Mouse (Mus musculus) testis, postnatal 14 days (tissue): Measurements from ENCODE around the gene Pds5a.
"Not testable (repeated sequence)": the region's sequence is repeated elsewhere in the genome, so short reads cannot be mapped to it uniquely, and the experiment has no call there.

ENCODE experiments used
- DNase-seq: peaks from one replicate; pipeline ENCODE4 v3.0.0; 2021; ENCODE audit warnings: low spot score

The Pds5a gene

GRCm38 (mm10) chr5:65697836-65698758 is at the start of gene Pds5a:
TSS of gene Pds5a (minus strand) at chr5:65698273.
- DNase-seq = peak; percentile 87

DNA sequence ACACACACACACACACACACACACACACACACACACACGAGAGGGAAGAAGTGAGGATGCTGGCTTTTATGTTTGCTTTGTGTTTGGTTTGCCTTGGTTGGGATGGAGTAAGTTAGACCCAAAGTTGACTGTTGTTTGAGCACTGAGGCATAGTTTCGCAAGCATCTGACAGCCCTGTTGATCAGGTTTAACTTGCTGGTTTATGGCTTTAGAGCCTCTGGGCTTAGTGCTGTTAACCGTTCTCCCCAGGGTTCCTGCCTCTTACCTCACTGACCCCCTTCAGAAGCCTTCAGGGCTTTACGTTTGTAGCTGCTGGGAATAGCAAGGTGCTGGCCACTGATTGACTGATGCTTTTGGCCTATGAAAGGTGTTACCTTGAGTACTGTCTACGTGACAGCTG is 48.8 kb upstream of the Pds5a start:
- DNase-seq = no peak

- no peak for DNase-seq
Measured at GRCm38 (mm10) chr5:65739366-65739765, 41.3 kb upstream of the Pds5a start.

DNA sequence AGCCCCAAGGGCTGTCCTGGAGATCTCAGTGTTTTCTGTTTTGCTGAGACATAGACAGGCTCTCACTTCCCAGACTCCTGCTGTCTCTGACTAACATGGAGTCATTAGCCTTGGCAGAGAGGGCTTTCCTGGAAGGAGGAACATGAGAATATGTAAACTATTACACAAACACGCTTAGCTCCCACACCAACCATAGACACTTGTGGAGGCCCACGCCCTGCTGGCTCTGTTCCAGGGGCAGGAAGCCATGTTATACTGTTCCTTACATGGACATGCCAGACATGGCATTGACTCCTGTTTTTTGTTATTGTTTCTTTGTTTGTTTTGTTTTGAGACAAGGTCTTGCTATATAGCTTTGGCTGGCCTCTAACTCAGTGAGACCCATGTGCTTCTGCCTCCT is 37.5 kb upstream of the Pds5a start:
- DNase-seq = no peak

GRCm38 (mm10) chr5:65731173-65732007 is 33.3 kb upstream of the Pds5a start:
- DNase-seq = no peak

DNA sequence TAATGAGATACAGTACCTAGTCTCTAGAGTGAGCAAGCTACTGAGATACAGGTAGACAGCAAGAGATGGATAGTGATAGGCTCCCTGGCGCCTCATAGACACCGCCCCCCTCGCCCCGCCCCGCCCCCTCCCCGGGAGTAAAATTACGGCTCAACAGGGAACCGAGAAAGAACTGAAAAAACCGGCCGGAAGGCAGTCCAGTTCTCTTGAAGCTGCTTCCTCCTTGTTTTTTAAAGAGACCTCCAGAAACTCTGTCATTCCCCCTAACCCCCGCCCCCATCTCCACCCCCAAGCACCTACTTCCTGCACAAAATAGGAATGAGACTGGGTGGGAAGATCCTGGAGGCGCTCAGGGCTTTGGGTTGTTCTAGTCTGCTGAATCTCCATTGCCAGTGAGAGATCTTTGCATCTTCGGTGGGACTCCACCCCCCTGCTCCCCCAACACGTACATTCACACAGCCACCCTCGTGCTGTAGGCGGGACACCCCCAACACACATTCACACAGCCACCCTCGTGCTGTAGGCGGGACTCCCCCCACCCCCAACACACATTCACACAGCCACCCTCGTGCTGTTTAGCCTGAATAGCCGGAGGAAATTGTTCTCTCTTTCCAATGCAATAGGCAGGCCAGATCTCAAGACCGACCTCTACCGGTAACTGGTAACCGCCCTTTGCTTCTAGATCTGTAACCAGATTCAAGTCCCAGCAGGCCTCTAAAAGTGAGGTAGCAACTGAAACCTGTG is 26.4 kb upstream of the Pds5a start:
- DNase-seq = peak; percentile 57

DNA sequence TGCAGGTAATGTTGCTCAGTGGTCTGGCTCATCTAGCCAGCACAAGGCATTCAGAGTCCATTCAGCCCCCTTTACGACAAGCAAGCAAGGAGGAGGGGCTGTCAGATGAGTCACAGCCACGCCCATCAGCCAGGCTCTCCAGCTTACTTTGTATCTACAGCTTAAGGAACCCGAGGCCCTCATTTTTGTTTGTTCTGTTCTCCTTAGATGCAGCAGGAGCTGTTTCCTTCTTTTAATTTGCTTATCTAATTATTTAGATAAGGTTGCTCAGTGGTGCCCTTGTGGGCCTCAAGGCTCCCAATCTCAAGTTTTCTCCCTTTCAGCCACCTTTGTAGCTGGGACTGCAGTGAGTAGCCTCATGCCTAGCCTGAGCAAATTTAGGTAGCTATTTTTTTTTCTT is 20.3 kb upstream of the Pds5a start:
- peak; percentile 71 for DNase-seq

GRCm38 (mm10) chr5:65717903-65718211 is 19.8 kb upstream of the Pds5a start:
- not testable (repeated sequence) for DNase-seq

- DNase-seq = no peak
Measured at GRCm38 (mm10) chr5:65717063-65717902, 19.2 kb upstream of the Pds5a start.

DNA sequence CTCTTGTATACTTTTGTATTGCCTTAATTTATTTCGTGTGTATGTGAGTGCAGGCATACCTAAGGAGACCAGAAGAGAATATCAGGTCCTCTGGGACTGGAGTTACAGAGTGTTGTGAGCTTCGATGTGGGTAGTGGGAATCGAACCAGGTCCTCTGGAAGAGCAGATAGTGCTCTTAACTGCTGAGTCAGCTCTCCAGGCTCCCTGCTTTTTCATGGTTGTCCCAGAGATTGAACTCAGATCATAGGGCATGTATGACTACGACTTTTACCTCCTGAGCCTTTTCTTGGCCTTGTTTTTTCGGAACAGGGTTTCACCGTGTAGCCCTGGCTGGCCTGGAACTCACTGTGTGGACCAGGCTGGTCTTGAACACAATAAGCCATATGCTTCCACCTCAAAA is 17.0 kb upstream of the Pds5a start:
- DNase-seq = no peak

- DNase-seq = no peak
Measured at GRCm38 (mm10) chr5:65711463-65711862, 13.4 kb upstream of the Pds5a start.

- no peak for DNase-seq
Measured at GRCm38 (mm10) chr5:65710267-65710666, 12.2 kb upstream of the Pds5a start.

GRCm38 (mm10) chr5:65706979-65707378 is 8.9 kb upstream of the Pds5a start:
- no peak for DNase-seq

DNA sequence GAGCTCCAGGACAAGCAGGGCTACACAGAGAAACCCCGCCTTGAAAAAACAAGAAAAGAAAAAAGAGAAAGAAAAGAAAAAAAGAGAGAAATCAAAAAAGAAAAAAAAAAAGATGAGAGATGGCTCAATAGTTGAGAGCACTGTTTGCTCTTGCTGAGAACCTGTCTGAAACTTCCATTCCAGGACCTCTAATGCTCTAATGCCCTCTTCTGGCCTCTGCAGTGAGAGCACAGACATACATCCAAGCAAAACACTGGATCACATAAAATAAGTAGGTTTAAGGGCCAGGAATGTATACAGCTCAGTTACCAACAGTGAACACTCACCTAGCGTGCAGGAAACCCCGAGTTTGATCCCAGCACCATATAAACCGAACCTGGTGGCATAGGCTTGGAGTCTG is 8.1 kb upstream of the Pds5a start:
- DNase-seq = no peak

DNA sequence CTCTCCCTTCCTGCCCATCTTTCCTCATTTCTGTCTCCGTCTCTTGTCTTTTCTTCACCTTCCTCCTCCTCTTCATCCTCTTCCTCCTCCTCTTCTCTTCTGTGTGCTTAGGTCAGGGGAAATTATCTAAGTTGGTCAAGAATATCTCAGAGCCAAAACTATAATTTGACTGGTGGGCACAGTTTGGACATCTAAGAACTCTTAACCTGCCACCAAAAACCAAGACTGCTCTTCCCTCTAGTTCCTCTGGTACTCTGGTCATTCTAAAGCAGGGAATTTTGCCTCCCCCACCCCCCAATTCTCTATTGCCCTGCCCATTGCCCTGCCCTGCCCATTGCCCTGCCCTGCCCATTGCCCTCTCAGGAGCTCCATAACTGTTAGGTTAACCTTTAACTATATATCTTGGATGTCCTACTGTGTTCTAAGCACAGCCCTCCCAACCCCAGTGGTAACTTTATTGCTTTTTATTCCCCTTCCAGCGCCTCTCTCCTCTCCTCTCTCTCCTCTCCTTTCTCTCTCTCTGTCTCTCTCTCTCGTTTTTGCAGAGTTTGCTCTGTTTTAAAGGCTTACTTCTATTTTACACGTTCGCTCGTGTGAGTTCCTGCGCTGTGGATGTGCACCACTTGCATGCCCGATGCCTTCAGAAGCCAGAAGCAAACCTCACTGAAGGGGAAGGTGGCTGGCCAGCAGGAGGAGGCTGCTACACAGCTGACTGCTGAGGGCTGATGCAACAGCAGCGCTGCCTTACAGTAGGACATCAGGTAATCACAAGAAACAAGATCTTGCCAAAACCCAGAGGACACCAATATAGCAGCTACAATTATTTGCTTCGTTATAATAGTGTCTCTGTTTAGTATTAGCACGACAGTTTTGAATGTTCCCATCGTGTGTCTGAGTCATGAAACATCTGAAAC is 6.9 kb upstream of the Pds5a start:
- DNase-seq = no peak

- no peak for DNase-seq
Measured at GRCm38 (mm10) chr5:65703261-65703660, 5.2 kb upstream of the Pds5a start.

DNA sequence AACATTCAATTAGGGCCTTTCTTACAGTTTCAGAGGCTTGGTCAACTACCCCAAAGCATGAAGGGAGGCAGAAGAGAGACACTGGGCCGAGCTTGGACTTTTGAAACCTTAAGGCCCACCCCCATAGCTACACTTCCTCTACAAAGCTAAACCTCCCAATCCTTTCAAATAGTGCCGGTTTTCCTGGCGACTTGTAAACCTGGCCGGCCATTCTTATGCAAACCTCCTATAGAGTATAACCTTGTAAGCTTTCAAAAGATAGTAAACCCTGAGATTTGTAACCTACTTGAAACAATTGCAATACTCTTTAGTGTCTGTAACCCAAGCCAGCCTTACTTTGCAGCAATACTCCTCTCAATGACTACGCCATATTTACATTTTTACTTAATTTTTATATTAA is 2.0 kb upstream of the Pds5a start:
- DNase-seq = no peak

- DNase-seq = no peak
Measured at GRCm38 (mm10) chr5:65699146-65699545, 1.1 kb upstream of the Pds5a start.

GRCm38 (mm10) chr5:65698759-65699136 is 675 bp upstream of the Pds5a start:
- DNase-seq = no peak

DNA sequence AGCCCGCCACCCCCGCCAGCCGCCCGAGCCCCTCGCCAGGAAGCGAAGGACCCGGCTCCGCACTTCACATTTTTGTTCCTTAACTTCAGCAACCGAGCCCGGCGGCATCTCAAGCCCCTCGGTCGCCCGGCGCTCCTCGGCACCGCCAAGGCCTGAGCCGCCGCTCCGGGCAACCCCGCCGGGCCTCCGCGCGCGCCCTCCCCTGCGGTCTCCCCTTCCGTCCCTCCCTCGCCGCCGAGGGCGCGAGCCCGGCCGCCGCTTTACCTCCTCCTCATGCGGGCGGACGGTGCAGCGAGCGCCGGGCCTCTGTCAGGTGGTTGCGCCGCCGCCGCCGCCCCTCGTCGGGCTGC is 612 bp downstream of the Pds5a start:
- DNase-seq = peak; percentile 74
